Mouse (Mus musculus) limb, embryonic 11.5 days (tissue): ENCODE measurements around the gene Gm6760. TPM values are rescaled to one million over a fixed set of nuclear protein-coding genes. Genes with fewer than 3 reads are reported as not detected.

Experiments
- ATAC-seq: fragments of 200-750 bp; cut with Nextera tagmentation; 2 replicates; pipeline ENCODE4 v1.8.0; 2017; ENCODE audit warnings: low read depth; ENCODE audit not compliant: insufficient number of reproducible peaks, low FRiP score, low TSS enrichment
- DNase-seq: peaks from one replicate; pipeline ENCODE4 v3.0.0-alpha.2; 2015; ENCODE audit warnings: low spot score
- H3K27ac ChIP-seq: fragments of 300-500 bp; sonication (generic); replicated peaks from 2 replicates; pipeline ENCODE4 v1.5.1; 2014; ENCODE audit warnings: low read depth, mild to moderate bottlenecking, low read length
- H3K27me3 ChIP-seq: fragments of 300-500 bp; sonication (generic); 2 replicates; pipeline ENCODE4 v1.6.1; 2014; ENCODE audit warnings: mild to moderate bottlenecking, low read length, mixed read lengths; ENCODE audit not compliant: control insufficient read depth, insufficient read depth
- H3K36me3 ChIP-seq: fragments of 300-500 bp; sonication (generic); 2 replicates; pipeline ENCODE4 v1.6.1; 2014; ENCODE audit warnings: mild to moderate bottlenecking, low read length, moderate library complexity, mixed read lengths; ENCODE audit not compliant: control insufficient read depth, insufficient read depth
- H3K4me1 ChIP-seq: fragments of 300-500 bp; sonication (generic); 2 replicates; pipeline ENCODE4 v1.6.1; 2014; ENCODE audit warnings: low read length, mixed read lengths; ENCODE audit not compliant: control insufficient read depth, insufficient read depth
- H3K4me2 ChIP-seq: fragments of 300-500 bp; sonication (generic); 2 replicates; pipeline ENCODE4 v1.6.1; 2014; ENCODE audit warnings: low read depth, mild to moderate bottlenecking, moderate library complexity; ENCODE audit not compliant: severe bottlenecking
- H3K4me3 ChIP-seq: fragments of 300-500 bp; sonication (generic); 2 replicates; pipeline ENCODE4 v1.5.1; 2014; ENCODE audit warnings: low read depth, low read length
- H3K9ac ChIP-seq: fragments of 300-500 bp; sonication (generic); 2 replicates; pipeline ENCODE4 v1.6.1; 2014; ENCODE audit warnings: mild to moderate bottlenecking, low read length
- H3K9me3 ChIP-seq: fragments of 300-500 bp; sonication (generic); 2 replicates; pipeline ENCODE4 v1.6.1; 2016; ENCODE audit warnings: low read length; ENCODE audit not compliant: control insufficient read depth
- WGBS: fragments of 180-500 bp; shearing (Covaris S2); extraction: QIAGEN DNeasy Blood & Tissue Kit; methylation state at CpG from one replicate; pipeline ENCODE4 v1.1.7; 2014; 5-methylcytosine and 5-hydroxymethylcytosine counted together
- polyA plus RNA-seq: library from polyadenylated mRNA; unstranded; fragments of >200 nt; fragmentation: Nextera tagmentation; extraction: Ambion mirVana; gene quantifications from 2 replicates; pipeline ENCODE4 v1.2.1, GENCODE M21; 2014

Gene Gm6760
- polyA plus RNA-seq, result not detected in 2 replicates

- Histone ChIP-seq H3K9me3 (no peaks in the 10 kb centered on the region), H3K4me1 (no peaks in the 10 kb centered on the region), H3K4me3 (no peak within 1 kb of the TSS), H3K27me3 (no peaks in the 10 kb centered on the region), H3K36me3 (no peaks in the 10 kb centered on the region), H3K9ac (no peak within 1 kb of the TSS), H3K27ac (no peak within 1 kb of the TSS), H3K4me2 (no peak within 1 kb of the TSS)
- no peak for DNase-seq
- WGBS, result 72% methylated on average over 2 of the region's 2 CpGs
- no peak for ATAC-seq
Observed at GRCm38 (mm10) chrX:64152098-64152497, at the start of gene Gm6760. Gm6760 (minus strand) TSS chrX:64152198.

- no peak overlapping the region for H3K9ac ChIP-seq
- H3K4me3 ChIP-seq, result no peak overlapping the region
- H3K9me3 ChIP-seq, result no peaks in the 10 kb centered on the region
- H3K36me3 ChIP-seq, result no peaks in the 10 kb centered on the region
- no peak overlapping the region for H3K4me2 ChIP-seq
- H3K27ac ChIP-seq, result no peak overlapping the region
- H3K27me3 ChIP-seq, result no peaks in the 10 kb centered on the region
- DNase-seq, result no peak
- no peak for ATAC-seq
- no peaks in the 10 kb centered on the region for H3K4me1 ChIP-seq
Observed at GRCm38 (mm10) chrX:64181246-64181645, 29.2 kb upstream of the Gm6760 start.

GRCm38 (mm10) chrX:64173248-64173647 is 21.2 kb upstream of the Gm6760 start, which contains the start of gene 3830417A13Rik:
3830417A13Rik (plus strand) TSS chrX:64173548.
- Histone ChIP-seq H3K36me3 (no peaks in the 10 kb centered on the region), H3K9me3 (no peaks in the 10 kb centered on the region), H3K4me2 (no peak within 1 kb of the TSS), H3K27me3 (no peaks in the 10 kb centered on the region), H3K4me3 (no peak within 1 kb of the TSS), H3K4me1 (no peaks in the 10 kb centered on the region), H3K9ac (no peak within 1 kb of the TSS), H3K27ac (no peak within 1 kb of the TSS)
- WGBS, result 88% methylated on average over 11 of the region's 11 CpGs
- DNase-seq (no peak), ATAC-seq (no peak)

Other genes starting within 250 kb of the Gm6760 start
- gene 3830417A13Rik, start 21.4 kb upstream of the Gm6760 start, polyA plus RNA-seq, result 0.27 and 1.1 TPM in 2 replicates
- gene Slitrk4, start 124.8 kb upstream of the Gm6760 start, polyA plus RNA-seq, result 0.70 and 1.1 TPM in 2 replicates